ENCODE assay signal across 8 mouse cellular contexts in the genomic region with DNA sequence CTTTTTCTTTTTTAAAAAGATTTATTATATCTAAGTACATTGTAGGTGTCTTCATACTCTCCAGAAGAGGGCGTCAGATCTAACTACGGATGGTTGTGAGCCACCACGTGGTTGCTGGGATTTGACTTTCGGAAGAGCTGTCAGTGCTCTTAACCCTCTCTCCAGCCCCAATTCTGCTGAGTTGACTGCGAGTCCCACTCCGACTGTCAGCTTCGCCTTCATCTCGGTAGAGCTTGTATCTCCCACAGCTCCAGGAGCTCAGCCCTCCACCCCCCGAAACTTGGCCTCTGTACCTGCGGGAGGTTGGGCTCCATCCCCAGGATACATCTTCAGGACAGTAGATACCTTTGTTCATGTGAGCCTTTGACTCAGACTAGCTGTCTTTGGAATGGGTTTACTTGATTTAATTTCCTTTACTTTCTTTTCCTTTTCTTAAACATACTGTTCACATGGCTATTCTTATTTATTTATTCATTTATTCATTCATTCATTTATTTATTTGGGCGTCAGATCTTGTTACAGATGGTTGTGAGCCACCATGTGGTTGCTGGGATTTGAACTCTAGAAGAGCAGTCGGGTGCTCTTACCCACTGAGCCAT. TPM values are rescaled to one million over a fixed set of nuclear protein-coding genes. Genes with fewer than 3 reads are reported as not detected.
DNase-seq lines count a peak whose midpoint lies in the region; ATAC-seq and TF ChIP-seq lines count a peak whose summit lies in the region.

A gene (plus strand): TSS at position 138 of the 599 bp plus-strand sequence.

- peak within 1 kb of the TSS; percentile 83 for H3K4me2 ChIP-seq in forebrain, embryonic 14.5 days (ENCODE audit: low read length)
- peak within 1 kb of the TSS; percentile 40 for H3K4me2 ChIP-seq in hindbrain, embryonic 11.5 days (replicated peaks; ENCODE audit: low read depth, low read length)
- H3K4me2 ChIP-seq in liver, embryonic 11.5 days, result peak within 1 kb of the TSS; percentile 80

- peak within 1 kb of the TSS; percentile 86 for H3K9ac ChIP-seq in forebrain, embryonic 14.5 days (ENCODE audit: low read length)
- peak within 1 kb of the TSS; percentile 73 for H3K9ac ChIP-seq in hindbrain, embryonic 11.5 days (ENCODE audit: low read depth, low read length)
- peak within 1 kb of the TSS; percentile 77 for H3K9ac ChIP-seq in liver, embryonic 11.5 days (ENCODE audit: low read depth, low read length)

- no peaks in the 10 kb centered on the region for H3K27me3 ChIP-seq in forebrain, embryonic 14.5 days (replicated peaks; ENCODE audit: control insufficient read depth, insufficient read depth, low read length)
- no peaks in the 10 kb centered on the region for H3K27me3 ChIP-seq in hindbrain, embryonic 11.5 days (ENCODE audit: control insufficient read depth, insufficient read depth, low read length)
- H3K27me3 ChIP-seq in liver, embryonic 11.5 days (replicated peaks; ENCODE audit: control insufficient read depth, insufficient read depth, low read length), result no peaks in the 10 kb centered on the region
- no peaks in the 10 kb centered on the region for H3K27me3 ChIP-seq in small intestine, adult 2 months (ENCODE audit: control insufficient read depth, insufficient read depth, low read length)

- peak within 1 kb of the TSS; percentile 57 for H3K27ac ChIP-seq in forebrain, embryonic 14.5 days (ENCODE audit: low read depth, low read length)
- H3K27ac ChIP-seq in hindbrain, embryonic 11.5 days (ENCODE audit: low read depth, low read length), result peak within 1 kb of the TSS; percentile 43; the same call in 1 of the 2 replicates
- H3K27ac ChIP-seq in liver, embryonic 11.5 days (ENCODE audit: low read depth, low read length), result peak within 1 kb of the TSS; percentile 20; the same call in 1 of the 2 replicates
- peak within 1 kb of the TSS; percentile 12; the same call in 1 of the 2 replicates for H3K27ac ChIP-seq in small intestine, adult 2 months (ENCODE audit: insufficient read depth, low read depth, low read length)

- H3K36me3 ChIP-seq in forebrain, embryonic 14.5 days (ENCODE audit: control insufficient read depth, insufficient read depth, low read length), result peaks cover 22% of the 10 kb centered on the region
- 0 out of 2 replicates have a peak, but pooled peaks cover under 1% of the 10 kb centered on the region for H3K36me3 ChIP-seq in hindbrain, embryonic 11.5 days (ENCODE audit: control insufficient read depth, insufficient read depth, low read length)
- peaks cover 15% of the 10 kb centered on the region for H3K36me3 ChIP-seq in liver, embryonic 11.5 days (ENCODE audit: control insufficient read depth, insufficient read depth, low read length)
- H3K36me3 ChIP-seq in small intestine, adult 2 months (ENCODE audit: control insufficient read depth, insufficient read depth, low read length), result peaks cover 10% of the 10 kb centered on the region

- no peak for DNase-seq in left cerebral cortex, adult 18-20 months (ENCODE audit: low spot score in 2 of 2)
- no peak for DNase-seq in left cerebral cortex, adult 11 months (ENCODE audit: low spot score)
- no peak for DNase-seq in adrenal gland, postnatal 10 days
- DNase-seq in forebrain, embryonic 14.5 days (ENCODE audit: low spot score), result peak; percentile 32
- peak; percentile 33 for DNase-seq in hindbrain, embryonic 11.5 days (ENCODE audit: low spot score)
- peak; percentile 52 for DNase-seq in liver, embryonic 11.5 days (ENCODE audit: low spot score)
- DNase-seq in cerebellum, adult 9-11 months, result no peak

- peaks cover 11% of the 10 kb centered on the region for H3K4me1 ChIP-seq in forebrain, embryonic 14.5 days (ENCODE audit: control insufficient read depth, insufficient read depth, low read length)
- peaks cover 6% of the 10 kb centered on the region; the same call in 1 of the 2 replicates for H3K4me1 ChIP-seq in hindbrain, embryonic 11.5 days (replicated peaks; ENCODE audit: control insufficient read depth, insufficient read depth, low read length)
- peaks cover 15% of the 10 kb centered on the region for H3K4me1 ChIP-seq in liver, embryonic 11.5 days (replicated peaks; ENCODE audit: control insufficient read depth, insufficient read depth, low read length)
- peaks cover 3% of the 10 kb centered on the region; the same call in 1 of the 2 replicates for H3K4me1 ChIP-seq in small intestine, adult 2 months (ENCODE audit: control insufficient read depth, insufficient read depth, insufficient read length, low read length)

- peak within 1 kb of the TSS; percentile 83 for H3K4me3 ChIP-seq in forebrain, embryonic 14.5 days (ENCODE audit: low read depth, low read length)
- H3K4me3 ChIP-seq in hindbrain, embryonic 11.5 days (ENCODE audit: low read depth, low read length), result peak within 1 kb of the TSS; percentile 73
- H3K4me3 ChIP-seq in liver, embryonic 11.5 days (ENCODE audit: low read depth, low read length), result peak within 1 kb of the TSS; percentile 73
- H3K4me3 ChIP-seq in small intestine, adult 2 months (ENCODE audit: low read depth, low read length), result peak within 1 kb of the TSS; percentile 73

- peak; percentile 1; the same call in 1 of the 2 replicates for ATAC-seq in forebrain, embryonic 14.5 days
- peak; percentile 52 for ATAC-seq in hindbrain, embryonic 11.5 days (ENCODE audit: low FRiP score)
- ATAC-seq in liver, embryonic 11.5 days (replicated peaks; ENCODE audit: low FRiP score), result peak; percentile 66

- TF ChIP-seq POLR2A in small intestine, adult 2 months (IDR thresholded peaks at IDR 0.05; ENCODE audit: low read depth, low read length), result no peak

- WGBS in forebrain, embryonic 14.5 days, result 7% methylated on average over 12 of the region's 12 CpGs
- WGBS in hindbrain, embryonic 11.5 days, result 10% methylated on average over 12 of the region's 12 CpGs
- 7% methylated on average over 12 of the region's 12 CpGs for WGBS in liver, embryonic 11.5 days
- WGBS in small intestine, adult 2 months, result 8% methylated on average over 12 of the region's 12 CpGs

- no peak for TF ChIP-seq CTCF in small intestine, adult 2 months (IDR thresholded peaks at IDR 0.05; ENCODE audit: extremely low read depth, insufficient read length, insufficient replicate concordance, low read depth, low read length)

- no peaks in the 10 kb centered on the region for H3K9me3 ChIP-seq in forebrain, embryonic 14.5 days (replicated peaks; ENCODE audit: control insufficient read depth, low read length)
- no peaks in the 10 kb centered on the region for H3K9me3 ChIP-seq in hindbrain, embryonic 11.5 days (ENCODE audit: control insufficient read depth, low read length)
- H3K9me3 ChIP-seq in liver, embryonic 11.5 days (ENCODE audit: control insufficient read depth, low read length), result no peaks in the 10 kb centered on the region

RNA-seq across cellular contexts. Expression of the gene that starts here (rescaled TPM):
- 10 to 100 TPM; 84.9 to 89.4 TPM for total RNA-seq in left cerebral cortex, adult 18-20 months (2021)
- 100 to 1,000 TPM; 149 to 168 TPM for total RNA-seq in adrenal gland, postnatal 10 days (2021)
- 274 and 313 TPM in 2 replicates for polyA plus RNA-seq in forebrain, embryonic 14.5 days (2014; fragmentation: Nextera tagmentation; extraction: Ambion mirVana)
- polyA plus RNA-seq in hindbrain, embryonic 11.5 days (2014; fragmentation: Nextera tagmentation; extraction: Ambion mirVana), result 238 and 242 TPM in 2 replicates
- 312 and 326 TPM in 2 replicates for polyA plus RNA-seq in liver, embryonic 11.5 days (2014; fragmentation: Nextera tagmentation; extraction: Ambion mirVana)
- 34.5 and 36.4 TPM in 2 replicates for polyA plus RNA-seq in small intestine, adult 2 months (2012; rRNA removed)

Comparison
In these comparisons a context has a peak if more than half of its experiments do, and no peak if none do; other contexts are left out.
1. DNase-seq: peak in forebrain, embryonic 14.5 days (single experiment), hindbrain, embryonic 11.5 days (single experiment) and liver, embryonic 11.5 days (single experiment); none in left cerebral cortex, adult 18-20 months (0 of 2), left cerebral cortex, adult 11 months (single experiment), adrenal gland, postnatal 10 days (single experiment) and cerebellum, adult 9-11 months (single experiment).
2. ATAC-seq: peak in every context shown above with its lines; median percentile 66 in liver, embryonic 11.5 days; 52 in hindbrain, embryonic 11.5 days; 1 in forebrain, embryonic 14.5 days.
3. Peak in every context shown above with its lines, with median percentiles within 50 percentile points of each other: H3K27ac ChIP-seq, H3K4me2 ChIP-seq, H3K4me3 ChIP-seq and H3K9ac ChIP-seq.